Mouse (Mus musculus) thymus, adult 2 months (tissue): ENCODE results near the gene Clcn7.

ENCODE experiments used
- CTCF ChIP-seq: fragments of 200-500 bp; IDR thresholded peaks from 2 replicates; pipeline ENCODE4 v1.5.1; 2012; ENCODE audit warnings: mild to moderate bottlenecking, control low read depth, low read length, moderate library complexity, borderline replicate concordance; ENCODE audit not compliant: control insufficient read depth, poor library complexity, insufficient read depth; ENCODE audit errors: extremely low read depth
- POLR2A ChIP-seq: fragments of 200-500 bp; IDR thresholded peaks from 2 replicates; pipeline ENCODE4 v1.6.1; 2012; ENCODE audit warnings: mild to moderate bottlenecking, low read length, control low read depth, moderate library complexity; ENCODE audit not compliant: control insufficient read depth, poor library complexity, insufficient read depth; ENCODE audit errors: extremely low read depth

GRCm38 (mm10) chr17:25187784-25188149, 54.6 kb downstream of the Clcn7 start:
- TF ChIP-seq CTCF, result no peak
- no peak for TF ChIP-seq POLR2A
